Mouse (Mus musculus) urinary bladder, postnatal 14 days (tissue): Measurements from ENCODE around the gene Tedc2.

Source experiments
- DNase-seq: peaks from one replicate; pipeline ENCODE4 v3.0.0; 2021; ENCODE audit warnings: low spot score

Gene Tedc2

DNA sequence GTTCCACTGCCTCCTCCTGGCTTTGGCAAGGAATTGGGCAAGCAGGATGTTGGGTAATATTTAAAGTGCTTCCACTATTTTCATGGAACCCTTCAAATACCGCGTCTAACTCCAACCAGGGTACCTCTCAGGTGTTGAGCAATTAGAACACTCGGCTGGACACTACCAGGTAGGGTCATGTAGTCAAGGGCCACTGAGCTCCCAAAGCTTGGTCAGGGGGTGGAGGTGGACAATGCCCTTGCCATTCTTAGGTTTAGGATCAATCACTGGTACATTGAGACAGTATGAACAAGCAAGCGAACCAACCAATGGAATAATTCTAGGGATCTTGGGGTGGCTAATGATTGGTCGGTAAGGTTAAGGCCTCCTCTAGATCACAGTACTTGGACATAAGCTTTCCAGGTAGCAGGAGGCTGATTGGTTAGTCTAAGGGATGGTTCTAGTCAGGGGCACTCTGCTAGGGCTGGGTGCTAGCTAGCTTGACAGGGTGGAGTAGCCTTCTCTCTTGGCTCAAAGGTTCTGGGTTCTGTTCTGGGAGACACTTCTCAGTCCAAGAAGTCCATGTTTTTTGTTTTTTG is 8.1 kb downstream of the Tedc2 start:
- DNase-seq: no peak

DNA sequence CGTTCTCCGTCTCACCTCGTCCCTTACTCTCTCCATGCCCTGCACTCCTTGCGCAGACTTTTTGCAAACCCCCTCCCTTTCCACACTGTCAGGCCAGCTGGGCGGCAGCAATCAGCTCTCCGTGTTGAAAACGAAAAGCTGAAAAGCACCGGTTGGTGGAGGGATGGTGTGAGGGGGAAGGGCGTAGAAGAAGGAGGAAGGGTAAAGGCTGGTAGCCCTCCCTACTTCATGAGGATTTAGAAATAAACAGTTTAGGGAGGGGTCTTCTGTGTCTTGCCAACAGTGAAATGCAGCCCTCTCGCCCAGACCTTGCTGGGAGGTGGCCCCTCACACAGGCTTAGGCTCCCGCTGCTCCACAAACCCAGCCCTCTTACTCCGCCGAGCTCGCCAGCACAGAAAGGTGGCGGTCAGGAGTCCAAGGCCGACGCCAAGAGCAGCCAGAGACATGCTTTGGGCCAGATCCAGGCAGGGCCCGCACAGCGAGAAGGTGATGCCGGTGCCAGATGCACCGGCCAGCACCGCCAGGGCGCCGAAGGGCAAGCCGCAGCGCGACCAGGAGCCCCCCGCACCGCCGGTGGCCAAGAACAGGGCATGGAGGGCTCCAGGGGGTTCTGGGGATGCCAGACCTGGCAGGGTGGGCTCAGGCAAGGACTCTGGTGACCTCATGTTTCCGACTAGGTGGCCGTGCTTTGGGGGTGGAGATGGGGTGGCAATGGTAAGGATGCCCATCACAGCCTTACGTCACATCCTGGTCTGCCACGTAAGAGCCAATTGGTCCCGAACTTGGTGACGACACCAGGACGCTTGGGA is 8.8 kb downstream of the Tedc2 start:
- peak; percentile 28 for DNase-seq

DNA sequence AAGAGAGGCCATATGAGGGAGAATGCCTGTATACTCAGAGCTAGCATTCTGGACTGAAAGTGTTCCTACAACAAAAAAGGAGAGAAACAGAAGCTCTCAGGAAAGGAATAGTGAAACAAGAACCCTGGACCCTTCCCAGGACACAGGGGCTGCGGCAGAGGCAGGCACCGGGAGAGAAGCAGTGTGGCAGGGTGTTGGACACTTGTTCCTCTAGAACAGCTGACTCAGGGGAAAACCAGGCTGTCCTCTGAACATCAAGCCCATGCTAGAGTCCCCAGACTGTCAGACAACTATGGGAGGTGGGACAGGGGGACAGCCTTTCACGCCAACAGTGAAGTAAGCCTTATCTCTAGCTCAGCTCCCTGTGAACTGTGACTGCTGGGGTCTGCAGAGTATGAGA is 10.1 kb downstream of the Tedc2 start:
- no peak for DNase-seq

- no peak for DNase-seq
These were observed 10.8 kb downstream of the Tedc2 start for GRCm38 (mm10) chr17:24209916-24210240.

DNA sequence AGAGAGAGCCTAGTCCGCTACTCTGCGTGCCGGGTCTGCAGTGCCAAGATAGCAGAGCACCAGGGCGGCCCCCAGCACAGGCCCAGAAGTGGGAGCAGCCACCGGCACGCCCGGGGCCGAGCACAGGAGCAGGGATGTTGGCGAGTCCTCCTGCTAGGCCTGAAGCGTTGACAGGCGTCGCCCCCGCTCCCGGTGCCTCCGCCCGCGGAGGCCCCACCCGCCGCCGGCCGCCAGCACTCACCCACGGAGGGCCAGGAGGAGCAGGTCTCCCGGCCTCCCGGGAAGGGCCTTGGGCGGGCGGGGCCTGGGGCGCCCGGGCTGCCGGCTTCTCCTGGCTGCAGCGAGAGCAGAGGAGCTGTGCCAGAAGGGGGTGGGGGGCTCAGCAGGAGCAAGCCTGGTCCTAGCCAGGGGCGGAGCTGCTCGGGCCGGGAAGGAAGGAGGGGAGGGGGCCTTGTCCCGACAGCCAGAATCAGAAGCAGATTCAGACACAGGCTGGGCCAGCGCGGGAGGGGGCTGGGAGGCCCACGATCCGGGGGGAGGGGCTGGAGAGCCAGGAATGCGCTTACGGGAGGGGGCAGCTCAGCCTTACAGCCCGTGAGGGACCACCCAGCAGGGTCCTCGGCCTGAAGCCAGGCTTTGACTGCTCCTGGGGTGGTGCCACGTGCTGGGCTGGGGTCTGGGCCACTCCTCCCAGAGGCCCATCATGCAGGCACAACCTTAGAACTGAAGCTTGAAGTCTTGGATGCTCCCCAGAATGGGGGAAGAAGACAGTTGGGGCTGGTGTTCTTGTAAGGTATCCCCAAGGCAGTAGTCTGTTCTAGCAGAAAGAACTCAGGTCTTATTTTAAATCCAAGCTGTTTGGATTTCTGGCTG is 11.4 kb downstream of the Tedc2 start, which contains the start of gene Ntn3:
Ntn3 (minus strand) TSS at position 489 of the 873 bp plus-strand sequence.
- DNase-seq: peak; percentile 43

- DNase-seq: no peak
These were observed 12.0 kb downstream of the Tedc2 start for GRCm38 (mm10) chr17:24208641-24209042.

GRCm38 (mm10) chr17:24207768-24208640 is 12.6 kb downstream of the Tedc2 start:
- no peak for DNase-seq

GRCm38 (mm10) chr17:24206451-24207351 is 13.9 kb downstream of the Tedc2 start:
- DNase-seq: peak; percentile 45

GRCm38 (mm10) chr17:24205908-24206361 is 14.7 kb downstream of the Tedc2 start:
- DNase-seq: peak; percentile 39

GRCm38 (mm10) chr17:24205284-24205888 is 15.3 kb downstream of the Tedc2 start, which contains the start of gene Tbc1d24:
TSS of gene Tbc1d24 (minus strand) at chr17:24205562.
- peak; percentile 90 for DNase-seq

DNA sequence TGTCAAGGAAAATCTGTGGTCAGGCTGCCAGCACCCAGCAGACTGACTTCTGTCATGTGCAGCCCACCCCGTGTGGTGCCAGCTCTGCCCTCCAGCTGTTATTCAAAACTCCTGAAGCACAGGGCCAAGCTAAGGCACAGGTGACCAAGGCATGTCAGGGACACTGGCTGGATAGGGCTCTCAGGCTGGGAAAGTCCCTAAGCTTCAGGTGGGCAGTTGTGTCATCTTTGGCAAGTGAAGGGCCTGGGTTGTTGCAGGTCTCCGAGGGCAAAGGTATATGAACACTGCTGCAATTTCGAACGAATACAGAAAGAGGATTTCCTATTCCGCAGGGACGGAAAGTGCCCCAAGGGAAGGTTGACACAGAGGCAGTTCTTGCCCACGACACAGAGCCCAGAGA is 15.8 kb downstream of the Tedc2 start:
- DNase-seq: no peak

GRCm38 (mm10) chr17:24203611-24204534 is 16.8 kb downstream of the Tedc2 start:
- no peak for DNase-seq

DNA sequence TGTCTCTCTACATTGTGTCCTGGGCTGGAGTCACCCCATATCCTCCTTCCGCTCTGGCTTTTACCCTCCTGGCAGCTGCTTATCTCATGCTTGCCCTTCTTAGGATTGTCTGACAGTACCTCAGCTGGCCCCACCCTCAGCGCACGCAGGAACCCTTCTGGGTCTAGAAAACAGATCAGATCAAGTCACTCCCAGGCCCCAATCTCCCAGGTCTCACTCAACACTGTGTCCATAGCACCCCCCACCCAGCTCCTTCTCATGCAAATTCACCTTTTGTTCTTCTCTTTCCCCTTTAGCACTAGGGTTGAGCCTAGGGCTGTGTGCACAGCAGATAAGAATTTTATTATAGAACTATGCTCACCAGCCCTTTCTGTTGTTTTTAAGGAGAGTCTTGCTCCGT is 17.6 kb downstream of the Tedc2 start:
- no peak for DNase-seq

DNA sequence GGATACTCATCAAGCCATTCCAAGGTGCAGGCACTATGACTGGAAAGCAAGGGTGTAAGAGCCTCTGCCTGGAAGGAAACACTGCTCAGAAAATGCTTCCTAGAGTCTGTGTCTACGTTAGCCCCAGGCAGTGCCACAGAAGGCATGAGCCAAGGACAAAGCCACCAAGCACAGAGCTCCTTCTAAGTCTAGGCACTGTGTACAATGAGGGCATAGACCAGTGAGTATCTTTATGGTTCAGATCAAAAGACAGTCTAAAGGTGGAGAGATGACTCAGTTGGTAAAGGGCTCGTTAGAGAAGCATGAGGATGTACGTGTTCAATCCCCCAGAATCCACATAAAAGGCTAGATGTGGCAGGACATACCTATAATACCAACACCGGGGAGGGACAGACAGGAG is 19.6 kb downstream of the Tedc2 start:
- no peak for DNase-seq

DNA sequence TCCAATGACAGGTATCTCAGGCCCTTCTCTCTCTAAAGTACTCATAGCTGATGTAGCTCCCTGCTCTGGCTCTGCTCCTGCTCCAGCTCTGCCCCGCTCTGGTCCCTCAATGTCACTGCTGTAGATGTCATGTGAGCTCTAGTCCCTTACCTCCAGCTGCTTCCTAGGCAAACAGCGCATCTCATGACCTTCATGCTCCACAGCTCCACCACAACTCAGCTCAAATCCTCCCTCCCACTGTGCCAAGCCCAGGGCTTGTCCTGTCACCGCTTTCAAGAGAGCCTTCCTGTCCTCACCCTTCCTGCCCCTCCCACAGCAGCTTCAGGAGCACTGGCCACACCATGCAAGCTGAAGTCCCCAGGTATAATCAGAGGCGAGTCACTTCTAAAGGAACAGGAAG is 20.9 kb downstream of the Tedc2 start:
- no peak for DNase-seq

DNA sequence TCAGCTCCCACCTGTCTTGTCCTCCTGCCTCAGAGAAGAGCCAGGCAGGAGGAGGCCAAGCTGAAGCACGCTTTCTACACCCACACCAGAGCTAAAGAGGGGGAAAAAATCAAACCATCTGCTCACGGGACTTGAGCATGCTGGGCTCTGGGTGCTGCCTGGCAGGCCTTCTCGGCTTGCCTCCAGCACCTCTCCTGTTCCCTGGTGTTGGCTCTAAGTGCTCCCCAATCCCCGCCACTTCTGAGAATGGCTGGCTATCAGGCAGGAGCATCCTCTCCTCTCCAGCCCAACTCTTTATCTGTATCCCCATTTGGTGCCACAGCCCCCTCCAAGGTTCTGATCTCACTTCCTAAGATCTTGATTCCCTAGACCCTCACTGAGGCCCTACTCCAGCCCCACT is 21.4 kb downstream of the Tedc2 start:
- DNase-seq: no peak

GRCm38 (mm10) chr17:24197032-24197824 is 23.4 kb downstream of the Tedc2 start:
- DNase-seq: no peak

DNA sequence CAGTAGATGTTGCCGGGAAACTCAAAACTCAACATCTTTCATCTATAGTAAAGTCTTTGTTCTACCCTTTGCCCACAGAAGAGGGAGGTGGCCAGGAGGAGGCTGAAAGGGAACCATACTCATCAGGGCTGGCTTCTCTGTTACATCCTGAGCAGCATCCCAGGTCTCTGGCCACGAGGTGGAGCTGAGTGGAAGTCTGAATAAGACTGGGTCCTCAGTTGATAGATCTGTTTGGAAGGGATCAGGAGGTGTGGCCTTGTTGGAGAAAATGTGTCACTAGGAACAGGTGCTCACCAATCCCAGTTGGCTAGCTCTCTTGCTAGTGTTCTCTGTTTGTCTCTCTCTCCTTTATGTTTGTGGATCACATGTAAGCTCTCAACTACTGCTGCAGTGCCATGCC is 25.3 kb downstream of the Tedc2 start:
- no peak for DNase-seq
